Mouse (Mus musculus): ENCODE data around the gene Pacs1. TPM values are rescaled to one million over a fixed set of nuclear protein-coding genes. Genes with fewer than 3 reads are reported as not detected.
A peak's percentile ranks its signal among the peaks of the same experiment; 100 is the strongest.
"Not testable (repeated sequence)": the region's sequence is repeated elsewhere in the genome, so short reads cannot be mapped to it uniquely, and the experiment has no call there.

Pacs1 gene
- total RNA-seq, 2 experiments from 2014 or later: 54.2 to 57.6 TPM

- no peak for DNase-seq (ENCODE audit: extremely low spot score in 1 of 2, low spot score in 1 of 2)
Observed at GRCm38 (mm10) chr19:5269392-5269791, 3.5 kb downstream of the Pacs1 start.

GRCm38 (mm10) chr19:5268875-5269274 lies 4.0 kb downstream of the Pacs1 start:
- no peak for DNase-seq (ENCODE audit: extremely low spot score in 1 of 2, low spot score in 1 of 2)

GRCm38 (mm10) chr19:5268017-5268416 lies 4.9 kb downstream of the Pacs1 start:
- no peak for DNase-seq (ENCODE audit: extremely low spot score in 1 of 2, low spot score in 1 of 2)

- no peak for DNase-seq (ENCODE audit: extremely low spot score in 1 of 2, low spot score in 1 of 2)
Observed at GRCm38 (mm10) chr19:5267015-5267414, 5.9 kb downstream of the Pacs1 start.

- no peak for DNase-seq (ENCODE audit: extremely low spot score in 1 of 2, low spot score in 1 of 2)
Observed at GRCm38 (mm10) chr19:5257140-5257539, 15.8 kb downstream of the Pacs1 start.

GRCm38 (mm10) chr19:5236981-5237380 lies 35.9 kb downstream of the Pacs1 start:
- not testable (repeated sequence) for DNase-seq (ENCODE audit: extremely low spot score in 1 of 2, low spot score in 1 of 2)

- DNase-seq (ENCODE audit: extremely low spot score in 1 of 2, low spot score in 1 of 2): no peak
Observed at GRCm38 (mm10) chr19:5232696-5233095, 40.2 kb downstream of the Pacs1 start.

GRCm38 (mm10) chr19:5230110-5230509 lies 42.8 kb downstream of the Pacs1 start:
- DNase-seq (ENCODE audit: extremely low spot score in 1 of 2, low spot score in 1 of 2): no peak

- no peak for DNase-seq (ENCODE audit: extremely low spot score in 1 of 2, low spot score in 1 of 2)
Observed at GRCm38 (mm10) chr19:5224624-5225023, 48.3 kb downstream of the Pacs1 start.

GRCm38 (mm10) chr19:5224077-5224476 lies 48.8 kb downstream of the Pacs1 start:
- no peak for DNase-seq (ENCODE audit: extremely low spot score in 1 of 2, low spot score in 1 of 2)

- DNase-seq (ENCODE audit: extremely low spot score in 1 of 2, low spot score in 1 of 2): no peak
Observed at GRCm38 (mm10) chr19:5221926-5222325, 51.0 kb downstream of the Pacs1 start.

GRCm38 (mm10) chr19:5221219-5221723 lies 51.6 kb downstream of the Pacs1 start:
- DNase-seq (ENCODE audit: extremely low spot score in 1 of 2, low spot score in 1 of 2): not testable (repeated sequence)

- DNase-seq (ENCODE audit: extremely low spot score in 1 of 2, low spot score in 1 of 2): no peak
Observed at GRCm38 (mm10) chr19:5220389-5220788, 52.5 kb downstream of the Pacs1 start.

GRCm38 (mm10) chr19:5201691-5202090 lies 71.2 kb downstream of the Pacs1 start:
- no peak for DNase-seq (ENCODE audit: extremely low spot score in 1 of 2, low spot score in 1 of 2)

- not testable (repeated sequence) for DNase-seq (ENCODE audit: extremely low spot score in 1 of 2, low spot score in 1 of 2)
Observed at GRCm38 (mm10) chr19:5200617-5201016, 72.3 kb downstream of the Pacs1 start.

GRCm38 (mm10) chr19:5198553-5198952 lies 74.4 kb downstream of the Pacs1 start:
- no peak for DNase-seq (ENCODE audit: extremely low spot score in 1 of 2, low spot score in 1 of 2)

GRCm38 (mm10) chr19:5195417-5196035 lies 77.4 kb downstream of the Pacs1 start:
- DNase-seq (ENCODE audit: extremely low spot score in 1 of 2, low spot score in 1 of 2): peak in 1 of 2 experiments; percentile 29

GRCm38 (mm10) chr19:5192397-5192796 lies 80.5 kb downstream of the Pacs1 start:
- DNase-seq (ENCODE audit: extremely low spot score in 1 of 2, low spot score in 1 of 2): no peak

- no peak for DNase-seq (ENCODE audit: extremely low spot score in 1 of 2, low spot score in 1 of 2)
Observed at GRCm38 (mm10) chr19:5187439-5187838, 85.5 kb downstream of the Pacs1 start.

- DNase-seq (ENCODE audit: extremely low spot score in 1 of 2, low spot score in 1 of 2): no peak
Observed at GRCm38 (mm10) chr19:5181926-5182325, 91.0 kb downstream of the Pacs1 start.

- no peak for DNase-seq (ENCODE audit: extremely low spot score in 1 of 2, low spot score in 1 of 2)
Observed at GRCm38 (mm10) chr19:5178631-5179030, 94.3 kb downstream of the Pacs1 start.

- no peak for DNase-seq (ENCODE audit: extremely low spot score in 1 of 2, low spot score in 1 of 2)
Observed at GRCm38 (mm10) chr19:5170430-5170829, 102.5 kb downstream of the Pacs1 start.

Data from layer of hippocampus, postnatal 25 days (tissue).